Mouse (Mus musculus) lung, postnatal 0 days (tissue): ENCODE data around the gene Pigq.

Source experiments
- CTCF ChIP-seq: IDR thresholded peaks from 2 replicates; pipeline ENCODE4 v1.5.1; 2016; ENCODE audit warnings: antibody characterized with exemption, mild to moderate bottlenecking
- EP300 ChIP-seq: IDR thresholded peaks from 2 replicates; pipeline ENCODE4 v1.6.1; 2016; ENCODE audit warnings: antibody characterized with exemption, mild to moderate bottlenecking, control low read depth

- TF ChIP-seq CTCF (no peak), EP300 (no peak)
Observed at GRCm38 (mm10) chr17:25941511-25942241, 3.1 kb downstream of the Pigq start.
